Mouse (Mus musculus): ENCODE measurements at regions not wholly inside any gene's neighbourhood (a gene's known extent, or its start where the extent isn't known, plus 50 kb on each side); places are given as distances from the start of the nearest gene placed in this dataset.

- Histone ChIP-seq H3K27me3 (ENCODE audit: control insufficient read depth, insufficient read depth, low read length) (no peaks in the 10 kb centered on the region), H3K4me3 (ENCODE audit: low read depth, low read length) (no peak overlapping the region), H3K4me1 (ENCODE audit: control insufficient read depth, insufficient read depth, insufficient read length, low read length) (no peaks in the 10 kb centered on the region), H3K27ac (ENCODE audit: insufficient read depth, low read depth, low read length) (no peak overlapping the region), H3K36me3 (ENCODE audit: control insufficient read depth, insufficient read depth, low read length) (no peaks in the 10 kb centered on the region)
- 88% methylated on average over 5 of the region's 5 CpGs for WGBS
- TF ChIP-seq POLR2A (IDR thresholded peaks at IDR 0.05; ENCODE audit: low read depth, low read length) = no peak
- no peak for TF ChIP-seq CTCF (IDR thresholded peaks at IDR 0.05; ENCODE audit: extremely low read depth, insufficient read length, insufficient replicate concordance, low read depth, low read length)
These were observed 360.7 kb downstream of the Lpin1 start for GRCm38 (mm10) chr12:16250096-16250495.

GRCm38 (mm10) chr12:16239792-16240191 is 371.0 kb downstream of the Lpin1 start:
- Histone ChIP-seq H3K4me1 (ENCODE audit: control insufficient read depth, insufficient read depth, insufficient read length, low read length) (no peaks in the 10 kb centered on the region), H3K4me3 (ENCODE audit: low read depth, low read length) (no peak overlapping the region), H3K27ac (ENCODE audit: insufficient read depth, low read depth, low read length) (no peak overlapping the region), H3K27me3 (ENCODE audit: control insufficient read depth, insufficient read depth, low read length) (no peaks in the 10 kb centered on the region), H3K36me3 (ENCODE audit: control insufficient read depth, insufficient read depth, low read length) (no peaks in the 10 kb centered on the region)
- TF ChIP-seq POLR2A (IDR thresholded peaks at IDR 0.05; ENCODE audit: low read depth, low read length) (no peak), CTCF (IDR thresholded peaks at IDR 0.05; ENCODE audit: extremely low read depth, insufficient read length, insufficient replicate concordance, low read depth, low read length) (no peak)
- WGBS = 64% methylated on average over 5 of the region's 5 CpGs

- H3K36me3 ChIP-seq (ENCODE audit: control insufficient read depth, insufficient read depth, low read length) = no peaks in the 10 kb centered on the region
- H3K27me3 ChIP-seq (ENCODE audit: control insufficient read depth, insufficient read depth, low read length) = no peaks in the 10 kb centered on the region
- no peaks in the 10 kb centered on the region for H3K4me1 ChIP-seq (ENCODE audit: control insufficient read depth, insufficient read depth, insufficient read length, low read length)
- H3K4me3 ChIP-seq (ENCODE audit: low read depth, low read length) = no peak overlapping the region
- no peak for TF ChIP-seq POLR2A (IDR thresholded peaks at IDR 0.05; ENCODE audit: low read depth, low read length)
- no peak for TF ChIP-seq CTCF (IDR thresholded peaks at IDR 0.05; ENCODE audit: extremely low read depth, insufficient read length, insufficient replicate concordance, low read depth, low read length)
- WGBS = 79% methylated on average over 5 of the region's 5 CpGs
- H3K27ac ChIP-seq (ENCODE audit: insufficient read depth, low read depth, low read length) = no peak overlapping the region
These were observed 373.3 kb downstream of the Lpin1 start for GRCm38 (mm10) chr12:16237498-16237897.

GRCm38 (mm10) chr12:16233559-16233958 is 377.2 kb downstream of the Lpin1 start:
- H3K4me1 ChIP-seq (ENCODE audit: control insufficient read depth, insufficient read depth, insufficient read length, low read length) = no peaks in the 10 kb centered on the region
- H3K27me3 ChIP-seq (ENCODE audit: control insufficient read depth, insufficient read depth, low read length) = no peaks in the 10 kb centered on the region
- TF ChIP-seq POLR2A (IDR thresholded peaks at IDR 0.05; ENCODE audit: low read depth, low read length) (no peak), CTCF (IDR thresholded peaks at IDR 0.05; ENCODE audit: extremely low read depth, insufficient read length, insufficient replicate concordance, low read depth, low read length) (no peak)
- H3K4me3 ChIP-seq (ENCODE audit: low read depth, low read length) = no peak overlapping the region
- no peak overlapping the region for H3K27ac ChIP-seq (ENCODE audit: insufficient read depth, low read depth, low read length)
- no peaks in the 10 kb centered on the region for H3K36me3 ChIP-seq (ENCODE audit: control insufficient read depth, insufficient read depth, low read length)
- WGBS = 94% methylated on average over 3 of the region's 3 CpGs

GRCm38 (mm10) chr12:16232828-16233227 is 377.9 kb downstream of the Lpin1 start:
- WGBS = 60% methylated on average over 8 of the region's 8 CpGs
- H3K27me3 ChIP-seq (ENCODE audit: control insufficient read depth, insufficient read depth, low read length) = no peaks in the 10 kb centered on the region
- no peaks in the 10 kb centered on the region for H3K4me1 ChIP-seq (ENCODE audit: control insufficient read depth, insufficient read depth, insufficient read length, low read length)
- TF ChIP-seq POLR2A (IDR thresholded peaks at IDR 0.05; ENCODE audit: low read depth, low read length) (no peak), CTCF (IDR thresholded peaks at IDR 0.05; ENCODE audit: extremely low read depth, insufficient read length, insufficient replicate concordance, low read depth, low read length) (no peak)
- H3K36me3 ChIP-seq (ENCODE audit: control insufficient read depth, insufficient read depth, low read length) = no peaks in the 10 kb centered on the region
- H3K4me3 ChIP-seq (ENCODE audit: low read depth, low read length) = no peak overlapping the region
- no peak overlapping the region for H3K27ac ChIP-seq (ENCODE audit: insufficient read depth, low read depth, low read length)

GRCm38 (mm10) chr12:16232051-16232450 is 378.7 kb downstream of the Lpin1 start:
- no peak overlapping the region for H3K4me3 ChIP-seq (ENCODE audit: low read depth, low read length)
- no peaks in the 10 kb centered on the region for H3K4me1 ChIP-seq (ENCODE audit: control insufficient read depth, insufficient read depth, insufficient read length, low read length)
- H3K27ac ChIP-seq (ENCODE audit: insufficient read depth, low read depth, low read length) = no peak overlapping the region
- no peaks in the 10 kb centered on the region for H3K27me3 ChIP-seq (ENCODE audit: control insufficient read depth, insufficient read depth, low read length)
- no peaks in the 10 kb centered on the region for H3K36me3 ChIP-seq (ENCODE audit: control insufficient read depth, insufficient read depth, low read length)
- TF ChIP-seq POLR2A (IDR thresholded peaks at IDR 0.05; ENCODE audit: low read depth, low read length) (no peak), CTCF (IDR thresholded peaks at IDR 0.05; ENCODE audit: extremely low read depth, insufficient read length, insufficient replicate concordance, low read depth, low read length) (no peak)
- 71% methylated on average over 2 of the region's 2 CpGs for WGBS

- no peak overlapping the region for H3K27ac ChIP-seq (ENCODE audit: insufficient read depth, low read depth, low read length)
- TF ChIP-seq POLR2A (IDR thresholded peaks at IDR 0.05; ENCODE audit: low read depth, low read length) (no peak), CTCF (IDR thresholded peaks at IDR 0.05; ENCODE audit: extremely low read depth, insufficient read length, insufficient replicate concordance, low read depth, low read length) (no peak)
- H3K4me1 ChIP-seq (ENCODE audit: control insufficient read depth, insufficient read depth, insufficient read length, low read length) = no peaks in the 10 kb centered on the region
- no peaks in the 10 kb centered on the region for H3K36me3 ChIP-seq (ENCODE audit: control insufficient read depth, insufficient read depth, low read length)
- H3K27me3 ChIP-seq (ENCODE audit: control insufficient read depth, insufficient read depth, low read length) = no peaks in the 10 kb centered on the region
- WGBS = 84% methylated on average over 2 of the region's 2 CpGs
- H3K4me3 ChIP-seq (ENCODE audit: low read depth, low read length) = no peak overlapping the region
These were observed 379.7 kb downstream of the Lpin1 start for GRCm38 (mm10) chr12:16231093-16231492.

GRCm38 (mm10) chr12:16225428-16225827 is 385.3 kb downstream of the Lpin1 start:
- no peak overlapping the region for H3K4me3 ChIP-seq (ENCODE audit: low read depth, low read length)
- no peaks in the 10 kb centered on the region for H3K36me3 ChIP-seq (ENCODE audit: control insufficient read depth, insufficient read depth, low read length)
- H3K4me1 ChIP-seq (ENCODE audit: control insufficient read depth, insufficient read depth, insufficient read length, low read length) = no peaks in the 10 kb centered on the region
- no peak for TF ChIP-seq CTCF (IDR thresholded peaks at IDR 0.05; ENCODE audit: extremely low read depth, insufficient read length, insufficient replicate concordance, low read depth, low read length)
- TF ChIP-seq POLR2A (IDR thresholded peaks at IDR 0.05; ENCODE audit: low read depth, low read length) = no peak
- H3K27ac ChIP-seq (ENCODE audit: insufficient read depth, low read depth, low read length) = no peak overlapping the region
- no peaks in the 10 kb centered on the region for H3K27me3 ChIP-seq (ENCODE audit: control insufficient read depth, insufficient read depth, low read length)
- WGBS = 86% methylated on average over 2 of the region's 2 CpGs

All from small intestine, adult 2 months (tissue).